Comparison of ENCODE assay signal across 16 mouse cellular contexts in genomic region chr10:56484931-56485330, GRCm38 (mm10).
"Had no signal": no experiment of that assay in that cellular context is flagged by ENCODE, and none has a peak within 500 bp of the region (broad histone marks: within the 10 kb centered on the region; RNA-seq: fewer than 3 reads in every experiment).

No protein-coding gene starts in this region.

- DNase-seq: kidney, postnatal 10 days; kidney, postnatal 4 days; lung, adult 2 months; lung, postnatal 36 days; right cerebral cortex, adult 18-20 months; right cerebral cortex, postnatal 25 days; thymus, adult 18-20 months; thymus, postnatal 25 days had no signal

- H3K9ac ChIP-seq: liver, embryonic 15.5 days; midbrain, embryonic 13.5 days; neural tube, embryonic 15.5 days had no signal

- H3K4me2 ChIP-seq: liver, embryonic 11.5 days; liver, embryonic 15.5 days; midbrain, embryonic 13.5 days; neural tube, embryonic 15.5 days had no signal

- H3K36me3 ChIP-seq: limb, embryonic 10.5 days; liver, embryonic 15.5 days; midbrain, embryonic 13.5 days; neural tube, embryonic 15.5 days had no signal

- H3K27ac ChIP-seq: layer of hippocampus, adult 2 months; limb, embryonic 10.5 days; liver, embryonic 15.5 days; midbrain, embryonic 13.5 days; neural tube, embryonic 15.5 days had no signal

- H3K27me3 ChIP-seq: liver, embryonic 15.5 days; midbrain, embryonic 13.5 days; neural tube, embryonic 15.5 days had no signal

- ATAC-seq: lung, postnatal 0 days; midbrain, embryonic 13.5 days had no signal

- H3K4me3 ChIP-seq: layer of hippocampus, adult 2 months; limb, embryonic 10.5 days; liver, embryonic 15.5 days; midbrain, embryonic 13.5 days; myocyte; neural tube, embryonic 15.5 days had no signal

- H3K4me1 ChIP-seq: liver, embryonic 15.5 days; midbrain, embryonic 13.5 days; neural tube, embryonic 15.5 days had no signal

- H3K9me3 ChIP-seq: limb, embryonic 10.5 days; liver, embryonic 15.5 days; midbrain, embryonic 13.5 days; neural tube, embryonic 15.5 days had no signal
